Mouse (Mus musculus): ENCODE data around the gene Arl5a. TPM values are rescaled to one million over a fixed set of nuclear protein-coding genes. Genes with fewer than 3 reads are reported as not detected.

The Arl5a gene
- polyA plus RNA-seq, 1 experiment from 2014 or later = 40.0 TPM

GRCm38 (mm10) chr2:52440420-52441015 lies 15.8 kb upstream of the Arl5a start:
- H3K9ac ChIP-seq = no peak overlapping the region
- no peak overlapping the region for H3K4me2 ChIP-seq
- H3K36me3 ChIP-seq = no peaks in the 10 kb centered on the region
- no peaks in the 10 kb centered on the region for H3K27me3 ChIP-seq
- no peak overlapping the region for H3K4me3 ChIP-seq
- peaks cover 16% of the 10 kb centered on the region for H3K4me1 ChIP-seq
- ATAC-seq (ENCODE audit: borderline replicate concordance, extremely low read depth, low FRiP score, low TSS enrichment) = no peak
- WGBS = 78% methylated on average over 4 of the region's 4 CpGs
- no peak overlapping the region for H3K27ac ChIP-seq
- no peaks in the 10 kb centered on the region for H3K9me3 ChIP-seq

GRCm38 (mm10) chr2:52438437-52438836 lies 13.7 kb upstream of the Arl5a start:
- Histone ChIP-seq H3K9ac (no peak overlapping the region), H3K4me3 (no peak overlapping the region), H3K4me1 (peaks cover 16% of the 10 kb centered on the region), H3K9me3 (no peaks in the 10 kb centered on the region), H3K36me3 (no peaks in the 10 kb centered on the region), H3K27me3 (no peaks in the 10 kb centered on the region), H3K27ac (0 out of 2 replicates have a peak overlapping the region, but pooled peaks have one; percentile 6), H3K4me2 (no peak overlapping the region)
- WGBS = 85% methylated on average over 4 of the region's 4 CpGs
- ATAC-seq (ENCODE audit: borderline replicate concordance, extremely low read depth, low FRiP score, low TSS enrichment) = no peak

- Histone ChIP-seq H3K9me3 (no peaks in the 10 kb centered on the region), H3K4me3 (no peak overlapping the region), H3K27ac (no peak overlapping the region), H3K36me3 (no peaks in the 10 kb centered on the region), H3K27me3 (no peaks in the 10 kb centered on the region), H3K9ac (no peak overlapping the region), H3K4me2 (no peak overlapping the region), H3K4me1 (peaks cover 16% of the 10 kb centered on the region)
- whole genome bisulfite sequencing = 26% methylated on average over 6 of the region's 6 CpGs
- ATAC-seq (ENCODE audit: borderline replicate concordance, extremely low read depth, low FRiP score, low TSS enrichment) = peak; percentile 64
These were observed 13.3 kb upstream of the Arl5a start for GRCm38 (mm10) chr2:52438013-52438412.

GRCm38 (mm10) chr2:52435919-52436632 lies 11.4 kb upstream of the Arl5a start:
- no peak overlapping the region for H3K4me2 ChIP-seq
- peaks cover 9% of the 10 kb centered on the region for H3K4me1 ChIP-seq
- H3K4me3 ChIP-seq = no peak overlapping the region
- H3K9me3 ChIP-seq = no peaks in the 10 kb centered on the region
- ATAC-seq (ENCODE audit: borderline replicate concordance, extremely low read depth, low FRiP score, low TSS enrichment) = no peak
- no peak overlapping the region for H3K9ac ChIP-seq
- no peaks in the 10 kb centered on the region for H3K27me3 ChIP-seq
- no peak overlapping the region for H3K27ac ChIP-seq
- 43% methylated on average over 14 of the region's 14 CpGs for WGBS
- H3K36me3 ChIP-seq = no peaks in the 10 kb centered on the region

GRCm38 (mm10) chr2:52433365-52433764 lies 8.7 kb upstream of the Arl5a start:
- peak; percentile 67; the same call in 1 of the 2 replicates for ATAC-seq (ENCODE audit: borderline replicate concordance, extremely low read depth, low FRiP score, low TSS enrichment)
- Histone ChIP-seq H3K4me2 (no peak overlapping the region), H3K9ac (no peak overlapping the region), H3K4me1 (peaks cover 6% of the 10 kb centered on the region), H3K36me3 (no peaks in the 10 kb centered on the region), H3K27me3 (no peaks in the 10 kb centered on the region), H3K27ac (no peak overlapping the region), H3K9me3 (no peaks in the 10 kb centered on the region), H3K4me3 (no peak overlapping the region)
- WGBS = 39% methylated on average over 7 of the region's 7 CpGs

- 68% methylated on average over 3 of the region's 3 CpGs for WGBS
- Histone ChIP-seq H3K4me1 (peaks cover 20% of the 10 kb centered on the region), H3K4me3 (no peak overlapping the region), H3K27me3 (no peaks in the 10 kb centered on the region), H3K36me3 (no peaks in the 10 kb centered on the region), H3K4me2 (no peak overlapping the region), H3K9me3 (no peaks in the 10 kb centered on the region), H3K9ac (no peak overlapping the region), H3K27ac (no peak overlapping the region)
- no peak for ATAC-seq (ENCODE audit: borderline replicate concordance, extremely low read depth, low FRiP score, low TSS enrichment)
These were observed 2.7 kb upstream of the Arl5a start for GRCm38 (mm10) chr2:52427383-52427782.

GRCm38 (mm10) chr2:52426041-52426440 lies 1.3 kb upstream of the Arl5a start:
- Histone ChIP-seq H3K27ac (0 out of 2 replicates have a peak overlapping the region, but pooled peaks have one; percentile 91), H3K9me3 (no peaks in the 10 kb centered on the region), H3K4me3 (peak overlapping the region; percentile 99), H3K27me3 (no peaks in the 10 kb centered on the region), H3K9ac (no peak overlapping the region; the same call in 1 of the 2 replicates), H3K36me3 (no peaks in the 10 kb centered on the region), H3K4me2 (peak overlapping the region; percentile 67), H3K4me1 (peaks cover 33% of the 10 kb centered on the region)
- WGBS = 81% methylated on average over 3 of the region's 3 CpGs
- ATAC-seq (ENCODE audit: borderline replicate concordance, extremely low read depth, low FRiP score, low TSS enrichment) = no peak

GRCm38 (mm10) chr2:52425523-52425795 lies 758 bp upstream of the Arl5a start:
- Histone ChIP-seq H3K4me1 (peaks cover 37% of the 10 kb centered on the region), H3K36me3 (no peaks in the 10 kb centered on the region), H3K27ac (peak overlapping the region; percentile 91), H3K9ac (peak overlapping the region; percentile 51), H3K9me3 (no peaks in the 10 kb centered on the region), H3K27me3 (no peaks in the 10 kb centered on the region), H3K4me2 (peak overlapping the region; percentile 67), H3K4me3 (peak overlapping the region; percentile 99)
- ATAC-seq (ENCODE audit: borderline replicate concordance, extremely low read depth, low FRiP score, low TSS enrichment) = no peak; the same call in 1 of the 2 replicates
- WGBS = 7% methylated on average over 10 of the region's 10 CpGs

GRCm38 (mm10) chr2:52424248-52424728 lies 413 bp downstream of the Arl5a start:
- Histone ChIP-seq H3K4me2 (peak overlapping the region; percentile 67), H3K4me3 (peak overlapping the region; percentile 99), H3K9ac (peak overlapping the region; percentile 98), H3K27ac (peak overlapping the region; percentile 91), H3K36me3 (no peaks in the 10 kb centered on the region), H3K27me3 (no peaks in the 10 kb centered on the region), H3K9me3 (no peaks in the 10 kb centered on the region), H3K4me1 (peaks cover 39% of the 10 kb centered on the region)
- ATAC-seq (ENCODE audit: borderline replicate concordance, extremely low read depth, low FRiP score, low TSS enrichment) = peak; percentile 80
- 0% methylated on average over 42 of the region's 42 CpGs for WGBS

GRCm38 (mm10) chr2:52423611-52424247 lies 972 bp downstream of the Arl5a start:
- peaks cover 44% of the 10 kb centered on the region for H3K4me1 ChIP-seq
- H3K27me3 ChIP-seq = no peaks in the 10 kb centered on the region
- peak overlapping the region; percentile 91 for H3K27ac ChIP-seq
- ATAC-seq (ENCODE audit: borderline replicate concordance, extremely low read depth, low FRiP score, low TSS enrichment) = no peak
- H3K4me3 ChIP-seq = peak overlapping the region; percentile 99
- H3K9me3 ChIP-seq = no peaks in the 10 kb centered on the region
- WGBS = under 1% methylated on average over 16 of the region's 16 CpGs
- no peaks in the 10 kb centered on the region for H3K36me3 ChIP-seq
- peak overlapping the region; percentile 67 for H3K4me2 ChIP-seq
- peak overlapping the region; percentile 98 for H3K9ac ChIP-seq

GRCm38 (mm10) chr2:52422871-52423610 lies 1.7 kb downstream of the Arl5a start:
- H3K4me2 ChIP-seq = peak overlapping the region; percentile 67
- no peaks in the 10 kb centered on the region for H3K36me3 ChIP-seq
- peaks cover 44% of the 10 kb centered on the region for H3K4me1 ChIP-seq
- H3K27me3 ChIP-seq = no peaks in the 10 kb centered on the region
- no peaks in the 10 kb centered on the region for H3K9me3 ChIP-seq
- peak overlapping the region; percentile 99 for H3K4me3 ChIP-seq
- H3K9ac ChIP-seq = peak overlapping the region; percentile 98
- no peak for ATAC-seq (ENCODE audit: borderline replicate concordance, extremely low read depth, low FRiP score, low TSS enrichment)
- 34% methylated on average over 8 of the region's 8 CpGs for WGBS
- no peak overlapping the region for H3K27ac ChIP-seq
